Comparison of ENCODE assay signal across 9 mouse cellular contexts in the genomic region with DNA sequence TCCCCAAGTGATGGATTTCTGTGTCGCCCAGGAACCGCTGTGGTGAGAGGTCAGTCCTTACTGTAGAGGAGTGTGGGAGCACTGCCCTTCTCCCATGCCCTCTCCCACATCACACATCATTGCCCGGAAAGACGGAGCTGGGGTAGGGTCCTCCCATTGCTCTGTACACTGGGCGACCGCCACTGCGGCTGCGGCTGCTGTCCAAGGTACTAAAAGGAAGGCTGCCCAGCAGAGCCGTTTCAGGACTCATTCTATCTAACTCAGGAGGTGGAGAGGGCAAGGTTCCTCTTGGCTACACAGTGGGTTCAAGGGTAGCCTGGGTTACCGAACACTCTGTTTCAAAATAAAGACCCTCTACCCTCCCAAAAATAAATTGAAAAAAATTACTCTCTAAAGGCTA. TPM values are rescaled to one million over a fixed set of nuclear protein-coding genes. Genes with fewer than 3 reads are reported as not detected.
DNase-seq lines count a peak whose midpoint lies in the region; ATAC-seq and TF ChIP-seq lines count a peak whose summit lies in the region.
"Had no signal": no experiment of that assay in that cellular context is flagged by ENCODE, and none has a peak within 500 bp of the region (broad histone marks: within the 10 kb centered on the region; RNA-seq: fewer than 3 reads in every experiment).

No protein-coding gene starts in this region.

- H3K9me3 ChIP-seq in G1E (replicated peaks) = no peaks in the 10 kb centered on the region
- H3K9me3 ChIP-seq in limb, embryonic 14.5 days (ENCODE audit: control insufficient read depth, low read length) = no peaks in the 10 kb centered on the region
- H3K9me3 ChIP-seq: hindbrain, embryonic 13.5 days; limb, embryonic 15.5 days had no signal

- TF ChIP-seq POLR2A in limb, embryonic 14.5 days (IDR thresholded peaks at IDR 0.05; ENCODE audit: borderline replicate concordance, extremely low read depth, insufficient read depth, insufficient read length) = no peak

- peaks cover 15% of the 10 kb centered on the region; the same call in 1 of the 2 replicates for H3K27me3 ChIP-seq in G1E (ENCODE audit: insufficient read depth, low read length)
- H3K27me3 ChIP-seq in limb, embryonic 14.5 days (ENCODE audit: control insufficient read depth, insufficient read depth, low read length) = no peaks in the 10 kb centered on the region

- H3K4me3 ChIP-seq in G1E (ENCODE audit: low read depth, low read length) = no peak overlapping the region
- no peak overlapping the region for H3K4me3 ChIP-seq in limb, embryonic 14.5 days (replicated peaks; ENCODE audit: low read length)
- no peak overlapping the region for H3K4me3 ChIP-seq in left cerebral cortex, adult 2 months
- H3K4me3 ChIP-seq: hindbrain, embryonic 13.5 days; limb, embryonic 15.5 days had no signal

- intact Hi-C loops in left cerebral cortex, adult 2 months (cut with DNase I) = no loop called here

- WGBS in limb, embryonic 14.5 days = 8% methylated on average over 10 of the region's 10 CpGs

- no peak overlapping the region for H3K9ac ChIP-seq in limb, embryonic 14.5 days (ENCODE audit: low read depth, low read length, severe bottlenecking)
- H3K9ac ChIP-seq: hindbrain, embryonic 13.5 days; limb, embryonic 15.5 days had no signal

- H3K27ac ChIP-seq in limb, embryonic 14.5 days (replicated peaks; ENCODE audit: low read depth, low read length) = no peak overlapping the region
- no peak overlapping the region for H3K27ac ChIP-seq in left cerebral cortex, adult 2 months
- H3K27ac ChIP-seq: hindbrain, embryonic 13.5 days; limb, embryonic 15.5 days had no signal

- no peaks in the 10 kb centered on the region for H3K36me3 ChIP-seq in G1E (replicated peaks)
- no peaks in the 10 kb centered on the region for H3K36me3 ChIP-seq in limb, embryonic 14.5 days (ENCODE audit: control insufficient read depth, insufficient read depth, low read length)
- H3K36me3 ChIP-seq: hindbrain, embryonic 13.5 days; limb, embryonic 15.5 days had no signal

- H3K4me2 ChIP-seq in limb, embryonic 14.5 days (replicated peaks; ENCODE audit: low read depth, low read length, severe bottlenecking) = no peak overlapping the region
- H3K4me2 ChIP-seq: hindbrain, embryonic 13.5 days; limb, embryonic 15.5 days had no signal

- no peak for TF ChIP-seq CTCF in G1E (IDR thresholded peaks at IDR 0.05; ENCODE audit: low read depth, low read length)
- no peak for TF ChIP-seq CTCF in left cerebral cortex, adult 2 months (IDR thresholded peaks at IDR 0.05)

- peak; percentile 72 for DNase-seq in kidney, postnatal 10 days
- no peak for DNase-seq in kidney, adult 11 months
- DNase-seq in G1E (ENCODE audit: low spot score) (peak; percentile 42), R1 (ENCODE audit: low read depth, low spot score) (peak; percentile 25)
- DNase-seq in limb, embryonic 14.5 days (ENCODE audit: low spot score) = peak; percentile 49
- DNase-seq in layer of hippocampus, adult 18-20 months (ENCODE audit: low spot score in 2 of 2) = no peak
- no peak for DNase-seq in left cerebral cortex, adult 2 months (ENCODE audit: extremely low spot score in 1 of 2, low spot score in 2 of 2)

- ATAC-seq in G1E (ENCODE audit: extremely low read depth, insufficient number of reproducible peaks, low FRiP score, poor library complexity, severe bottlenecking) = no peak
- no peak for ATAC-seq in limb, embryonic 14.5 days (ENCODE audit: low FRiP score, low read depth)

- H3K4me1 ChIP-seq in G1E (ENCODE audit: insufficient read depth, low read depth, low read length) = peaks cover 8% of the 10 kb centered on the region; the same call in 1 of the 2 replicates
- H3K4me1 ChIP-seq in limb, embryonic 14.5 days (ENCODE audit: control insufficient read depth, insufficient read depth, low read length) = peaks cover 6% of the 10 kb centered on the region

RNA-seq across cellular contexts. Expression of gene Pou2f2, which starts 33.6 kb away (rescaled TPM):
- 0.38 and 1.6 TPM in 2 replicates for total RNA-seq in G1E (2014; fragmentation: Nextera tagmentation)
- total RNA-seq in G1E (2017) = 0.06 and 0.16 TPM in 2 replicates
- 0.58 and 0.59 TPM in 2 replicates for polyA plus RNA-seq in G1E (2012)
- 1.3 and 2.6 TPM in 2 replicates for polyA plus RNA-seq in limb, embryonic 14.5 days (2012; rRNA removed)
- 0.55 and 1.9 TPM in 2 replicates for polyA plus RNA-seq in limb, embryonic 14.5 days (2014; fragmentation: Nextera tagmentation; extraction: Ambion mirVana)
- 1 to 10 TPM; 6.9 to 8.1 TPM for total RNA-seq in layer of hippocampus, adult 18-20 months (2021)
- total RNA-seq in left cerebral cortex, adult 2 months (2021) = 10 to 100 TPM; 12.5 to 14.0 TPM

Comparison
In these comparisons a context has a peak if more than half of its experiments do, and no peak if none do; other contexts are left out.
1. DNase-seq: peak in kidney, postnatal 10 days (single experiment), G1E (single experiment), R1 (single experiment) and limb, embryonic 14.5 days (single experiment); none in kidney, adult 11 months (single experiment), layer of hippocampus, adult 18-20 months (0 of 2) and left cerebral cortex, adult 2 months (0 of 2).